12 mouse cellular contexts compared by ENCODE assay signal in the genomic region with DNA sequence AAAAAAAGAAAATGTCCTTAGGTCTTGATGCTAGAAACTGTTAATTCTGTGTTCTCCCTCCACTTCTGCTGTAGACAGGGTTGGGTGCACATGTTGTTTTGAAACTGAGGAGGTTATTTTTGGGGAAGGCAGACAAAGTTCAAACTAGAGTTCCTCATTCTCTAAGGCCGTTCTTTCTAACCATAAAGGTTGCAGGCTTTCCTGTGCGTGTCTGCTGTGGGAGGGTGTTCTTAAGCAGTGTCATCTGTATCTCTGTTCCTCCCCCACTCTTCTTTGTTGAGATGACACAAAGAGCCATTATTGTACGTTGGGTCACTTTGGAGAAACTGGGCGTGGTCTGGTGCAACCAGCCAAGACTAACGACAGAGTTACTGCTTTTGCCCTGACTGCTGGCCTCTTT.
DNase-seq lines count a peak whose midpoint lies in the region; ATAC-seq and TF ChIP-seq lines count a peak whose summit lies in the region.
"Had no signal": no experiment of that assay in that cellular context is flagged by ENCODE, and none has a peak within 500 bp of the region (broad histone marks: within the 10 kb centered on the region; RNA-seq: fewer than 3 reads in every experiment).

No protein-coding gene starts in this region.

- 40% methylated on average over 5 of the region's 5 CpGs for WGBS in liver, embryonic 12.5 days (ENCODE audit: insufficient replicate concordance)
- WGBS in forebrain, embryonic 12.5 days = 24% methylated on average over 5 of the region's 5 CpGs
- 30% methylated on average over 5 of the region's 5 CpGs for WGBS in midbrain, embryonic 15.5 days

- peaks cover 6% of the 10 kb centered on the region for H3K4me1 ChIP-seq in bone marrow macrophage, adult 2 months (ENCODE audit: control insufficient read depth, insufficient read depth, low read length)
- no peaks in the 10 kb centered on the region for H3K4me1 ChIP-seq in liver, embryonic 12.5 days
- H3K4me1 ChIP-seq in forebrain, embryonic 12.5 days = no peaks in the 10 kb centered on the region
- H3K4me1 ChIP-seq in midbrain, embryonic 15.5 days = no peaks in the 10 kb centered on the region
- H3K4me1 ChIP-seq: embryonic facial prominence, embryonic 12.5 days; lung, embryonic 15.5 days; neural tube, embryonic 13.5 days had no signal

- H3K9ac ChIP-seq in liver, embryonic 12.5 days = no peak overlapping the region
- H3K9ac ChIP-seq in forebrain, embryonic 12.5 days = no peak overlapping the region
- no peak overlapping the region for H3K9ac ChIP-seq in midbrain, embryonic 15.5 days
- H3K9ac ChIP-seq: embryonic facial prominence, embryonic 12.5 days; lung, embryonic 15.5 days; neural tube, embryonic 13.5 days had no signal

- H3K9me3 ChIP-seq in liver, embryonic 12.5 days (replicated peaks) = 0 out of 2 replicates have a peak, but pooled peaks cover 3% of the 10 kb centered on the region
- no peaks in the 10 kb centered on the region for H3K9me3 ChIP-seq in forebrain, embryonic 12.5 days
- H3K9me3 ChIP-seq in midbrain, embryonic 15.5 days = no peaks in the 10 kb centered on the region
- H3K9me3 ChIP-seq: embryonic facial prominence, embryonic 12.5 days; lung, embryonic 15.5 days; neural tube, embryonic 13.5 days had no signal

- no peaks in the 10 kb centered on the region for H3K36me3 ChIP-seq in liver, embryonic 12.5 days
- no peaks in the 10 kb centered on the region for H3K36me3 ChIP-seq in forebrain, embryonic 12.5 days (replicated peaks)
- no peaks in the 10 kb centered on the region for H3K36me3 ChIP-seq in midbrain, embryonic 15.5 days (replicated peaks)
- H3K36me3 ChIP-seq: embryonic facial prominence, embryonic 12.5 days; lung, embryonic 15.5 days; neural tube, embryonic 13.5 days had no signal

- DNase-seq in layer of hippocampus, adult 9-11 months = peak; percentile 31
- no peak for DNase-seq in layer of hippocampus, postnatal 10 days (ENCODE audit: low spot score in 2 of 2)
- DNase-seq in c-Kit-positive CD71-positive TER-119-positive erythroid progenitor cells, embryonic 14.5 days (ENCODE audit: low spot score) = no peak
- DNase-seq: heart, postnatal 36 days had no signal

- H3K4me3 ChIP-seq in bone marrow macrophage, adult 2 months (ENCODE audit: insufficient read depth, low read length) = no peak overlapping the region
- no peak overlapping the region for H3K4me3 ChIP-seq in liver, embryonic 12.5 days
- no peak overlapping the region for H3K4me3 ChIP-seq in forebrain, embryonic 12.5 days (replicated peaks)
- no peak overlapping the region for H3K4me3 ChIP-seq in midbrain, embryonic 15.5 days
- H3K4me3 ChIP-seq: embryonic facial prominence, embryonic 12.5 days; lung, embryonic 15.5 days; neural tube, embryonic 13.5 days had no signal

- no peaks in the 10 kb centered on the region for H3K27me3 ChIP-seq in liver, embryonic 12.5 days (replicated peaks)
- no peaks in the 10 kb centered on the region for H3K27me3 ChIP-seq in forebrain, embryonic 12.5 days
- no peaks in the 10 kb centered on the region for H3K27me3 ChIP-seq in midbrain, embryonic 15.5 days (replicated peaks)
- H3K27me3 ChIP-seq: embryonic facial prominence, embryonic 12.5 days; lung, embryonic 15.5 days; neural tube, embryonic 13.5 days had no signal

- ATAC-seq in liver, embryonic 12.5 days = peak; percentile 27; the same call in 1 of the 2 replicates
- ATAC-seq in neutrophil, adult 5-6 weeks (ENCODE audit: extremely low read depth, insufficient number of reproducible peaks, low FRiP score, poor library complexity, severe bottlenecking) = peak; percentile 100
- ATAC-seq in forebrain, embryonic 12.5 days (ENCODE audit: low FRiP score) = no peak
- no peak for ATAC-seq in midbrain, embryonic 15.5 days (replicated peaks)

- no peak for TF ChIP-seq POLR2A in bone marrow macrophage, adult 2 months (IDR thresholded peaks at IDR 0.05; ENCODE audit: borderline replicate concordance, low read depth, low read length)

- no peak overlapping the region for H3K4me2 ChIP-seq in liver, embryonic 12.5 days
- no peak overlapping the region for H3K4me2 ChIP-seq in forebrain, embryonic 12.5 days
- no peak overlapping the region for H3K4me2 ChIP-seq in midbrain, embryonic 15.5 days
- H3K4me2 ChIP-seq: embryonic facial prominence, embryonic 12.5 days; lung, embryonic 15.5 days; neural tube, embryonic 13.5 days had no signal

- peak overlapping the region; percentile 73 for H3K27ac ChIP-seq in bone marrow macrophage, adult 2 months (ENCODE audit: insufficient read depth, low read depth, low read length)
- no peak overlapping the region for H3K27ac ChIP-seq in liver, embryonic 12.5 days
- H3K27ac ChIP-seq in forebrain, embryonic 12.5 days = no peak overlapping the region
- no peak overlapping the region for H3K27ac ChIP-seq in midbrain, embryonic 15.5 days
- H3K27ac ChIP-seq: embryonic facial prominence, embryonic 12.5 days; lung, embryonic 15.5 days; neural tube, embryonic 13.5 days had no signal

- no peak for TF ChIP-seq CTCF in bone marrow macrophage, adult 2 months (IDR thresholded peaks at IDR 0.05; ENCODE audit: low read depth, low read length)

Comparison
In these comparisons a context has a peak if more than half of its experiments do, and no peak if none do; other contexts are left out.
1. ATAC-seq: peak in liver, embryonic 12.5 days (single experiment) and neutrophil, adult 5-6 weeks (single experiment); none in forebrain, embryonic 12.5 days (single experiment) and midbrain, embryonic 15.5 days (single experiment).